In genomic region chr10:4404895-4405491, GRCm38 (mm10) we compare ENCODE assay signal across 7 mouse cellular contexts. TPM values are rescaled to one million over a fixed set of nuclear protein-coding genes. Genes with fewer than 3 reads are reported as not detected.
DNase-seq lines count a peak whose midpoint lies in the region; ATAC-seq and TF ChIP-seq lines count a peak whose summit lies in the region.

No protein-coding gene starts in this region.

- H3K27ac ChIP-seq in spleen, adult 2 months (ENCODE audit: insufficient read depth, low read length), result no peak overlapping the region
- H3K27ac ChIP-seq in hindbrain, embryonic 15.5 days (replicated peaks), result no peak overlapping the region
- no peak overlapping the region for H3K27ac ChIP-seq in liver, postnatal 0 days (ENCODE audit: low read depth)

- H3K9ac ChIP-seq in hindbrain, embryonic 15.5 days, result no peak overlapping the region
- H3K9ac ChIP-seq in liver, postnatal 0 days (replicated peaks), result no peak overlapping the region

- H3K4me1 ChIP-seq in spleen, adult 2 months (ENCODE audit: control insufficient read depth, insufficient read depth, insufficient read length), result no peaks in the 10 kb centered on the region
- no peaks in the 10 kb centered on the region for H3K4me1 ChIP-seq in hindbrain, embryonic 15.5 days (replicated peaks)
- H3K4me1 ChIP-seq in liver, postnatal 0 days (ENCODE audit: insufficient read depth), result no peaks in the 10 kb centered on the region

- no peak overlapping the region for H3K4me2 ChIP-seq in hindbrain, embryonic 15.5 days
- H3K4me2 ChIP-seq in liver, postnatal 0 days (ENCODE audit: low read depth, low read length), result no peak overlapping the region

- H3K9me3 ChIP-seq in hindbrain, embryonic 15.5 days, result no peaks in the 10 kb centered on the region
- H3K9me3 ChIP-seq in liver, postnatal 0 days (ENCODE audit: low read length), result no peaks in the 10 kb centered on the region

- no peak overlapping the region for H3K4me3 ChIP-seq in spleen, adult 2 months (ENCODE audit: extremely low read depth, insufficient read depth, insufficient read length)
- no peak overlapping the region for H3K4me3 ChIP-seq in hindbrain, embryonic 15.5 days
- H3K4me3 ChIP-seq in liver, postnatal 0 days (ENCODE audit: low read depth, low read length), result no peak overlapping the region

- TF ChIP-seq CTCF in spleen, adult 2 months (IDR thresholded peaks at IDR 0.05; ENCODE audit: extremely low read depth, insufficient read depth, insufficient read length, insufficient replicate concordance), result peak; percentile 35; the same call in 1 of the 2 replicates
- TF ChIP-seq CTCF in liver, postnatal 0 days (IDR thresholded peaks at IDR 0.05; ENCODE audit: low read depth), result peak; percentile 82

- peaks cover 17% of the 10 kb centered on the region for H3K36me3 ChIP-seq in spleen, adult 2 months (ENCODE audit: control insufficient read depth, insufficient read depth, low read length)
- H3K36me3 ChIP-seq in hindbrain, embryonic 15.5 days, result peaks cover 25% of the 10 kb centered on the region
- peaks cover 39% of the 10 kb centered on the region for H3K36me3 ChIP-seq in liver, postnatal 0 days (replicated peaks; ENCODE audit: insufficient read depth, low read length)

- no peaks in the 10 kb centered on the region for H3K27me3 ChIP-seq in spleen, adult 2 months (ENCODE audit: control insufficient read depth, insufficient read depth, low read length)
- H3K27me3 ChIP-seq in hindbrain, embryonic 15.5 days, result no peaks in the 10 kb centered on the region
- H3K27me3 ChIP-seq in liver, postnatal 0 days (ENCODE audit: insufficient read depth, low read length), result no peaks in the 10 kb centered on the region

- 65% methylated on average over 5 of the region's 5 CpGs for WGBS in spleen, adult 2 months
- WGBS in hindbrain, embryonic 15.5 days, result 58% methylated on average over 5 of the region's 5 CpGs
- 53% methylated on average over 5 of the region's 5 CpGs for WGBS in liver, postnatal 0 days (ENCODE audit: insufficient replicate concordance)

- peak in 1 of 2 experiments; percentile 21 for DNase-seq in spleen, adult 2 months (ENCODE audit: low read depth in 1 of 2, low spot score in 2 of 2)
- no peak for DNase-seq in spleen, adult 12 weeks (ENCODE audit: low spot score)
- peak; percentile 71 for DNase-seq in adipocyte (ENCODE audit: low spot score)
- peak; percentile 39 for DNase-seq in liver, postnatal 0 days
- peak; percentile 88 for DNase-seq in retina, embryonic 14.5 days (ENCODE audit: low spot score)

- TF ChIP-seq EP300 in liver, postnatal 0 days (IDR thresholded peaks at IDR 0.05; ENCODE audit: low read depth), result no peak

- ATAC-seq in erythroblast, adult 5-6 weeks (replicated peaks; ENCODE audit: low FRiP score, poor library complexity, severe bottlenecking), result peak; percentile 77
- peak; percentile 66 for ATAC-seq in hindbrain, embryonic 15.5 days (ENCODE audit: low FRiP score, low read depth)
- ATAC-seq in liver, postnatal 0 days, result no peak; the same call in 1 of the 2 replicates

- TF ChIP-seq POLR2A in spleen, adult 2 months (IDR thresholded peaks at IDR 0.05; ENCODE audit: low read depth, low read length), result no peak

RNA-seq across cellular contexts. Expression of gene Zbtb2, which starts 17.1 kb away (rescaled TPM):
- polyA plus RNA-seq in spleen, adult 2 months (2012; rRNA removed), result 10.3 and 10.9 TPM in 2 replicates
- total RNA-seq in erythroblast, adult 5-6 weeks (2015; ENCODE audit: low replicate concordance), result 4.4 and 4.8 TPM in 2 replicates
- total RNA-seq in erythroblast, adult 5-6 weeks (2017; ENCODE audit: low replicate concordance), result 2.6 and 4.6 TPM in 2 replicates
- 14.9 and 15.0 TPM in 2 replicates for polyA plus RNA-seq in hindbrain, embryonic 15.5 days (2015; fragmentation: Nextera tagmentation; extraction: Ambion mirVana)
- polyA plus RNA-seq in liver, postnatal 0 days (2015; fragmentation: Nextera tagmentation; extraction: Ambion mirVana), result 3.1 TPM in 2 replicates

RNA-seq across cellular contexts. Expression of gene Rmnd1, which starts 27.2 kb away (rescaled TPM):
- 19.0 and 20.4 TPM in 2 replicates for polyA plus RNA-seq in spleen, adult 2 months (2012; rRNA removed)
- 8.2 and 37.7 TPM in 2 replicates for total RNA-seq in erythroblast, adult 5-6 weeks (2015; ENCODE audit: low replicate concordance)
- total RNA-seq in erythroblast, adult 5-6 weeks (2017; ENCODE audit: low replicate concordance), result 5.7 and 18.2 TPM in 2 replicates
- polyA plus RNA-seq in hindbrain, embryonic 15.5 days (2015; fragmentation: Nextera tagmentation; extraction: Ambion mirVana), result 47.0 and 49.1 TPM in 2 replicates
- 15.6 and 16.6 TPM in 2 replicates for polyA plus RNA-seq in liver, postnatal 0 days (2015; fragmentation: Nextera tagmentation; extraction: Ambion mirVana)

RNA-seq across cellular contexts. Expression of gene Armt1, which starts 27.3 kb away (rescaled TPM):
- polyA plus RNA-seq in spleen, adult 2 months (2012; rRNA removed), result 7.5 and 8.4 TPM in 2 replicates
- 11.1 and 11.3 TPM in 2 replicates for total RNA-seq in erythroblast, adult 5-6 weeks (2015; ENCODE audit: low replicate concordance)
- 5.6 and 12.5 TPM in 2 replicates for total RNA-seq in erythroblast, adult 5-6 weeks (2017; ENCODE audit: low replicate concordance)
- 10.3 and 10.8 TPM in 2 replicates for polyA plus RNA-seq in hindbrain, embryonic 15.5 days (2015; fragmentation: Nextera tagmentation; extraction: Ambion mirVana)
- 12.3 and 13.6 TPM in 2 replicates for polyA plus RNA-seq in liver, postnatal 0 days (2015; fragmentation: Nextera tagmentation; extraction: Ambion mirVana)
